Mouse (Mus musculus): ENCODE measurements around the gene Elmo1.

The Elmo1 gene

GRCm38 (mm10) chr13:20257562-20258525 lies 167.4 kb downstream of the Elmo1 start:
- no peak for DNase-seq (ENCODE audit: low read depth, low spot score)

DNA sequence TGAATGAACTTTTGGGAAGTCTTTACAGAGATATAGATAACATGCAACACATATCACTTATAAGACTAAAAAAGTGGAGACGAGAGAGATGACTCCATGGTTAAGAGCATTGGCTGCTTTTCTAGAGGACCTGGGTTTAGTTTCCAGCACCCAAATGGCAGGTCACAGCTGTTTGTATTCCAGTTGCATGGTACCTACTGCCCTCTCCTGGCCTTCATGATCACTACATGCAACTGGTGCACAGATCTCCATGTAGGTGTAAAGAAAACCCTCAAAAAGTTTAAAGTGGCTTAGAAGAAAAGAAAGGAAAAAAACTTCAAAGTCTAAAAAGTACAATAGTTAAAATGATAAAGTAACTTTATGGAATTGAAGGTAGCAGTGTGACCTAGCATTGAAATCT lies 172.8 kb downstream of the Elmo1 start:
- DNase-seq (ENCODE audit: low read depth, low spot score) = peak; percentile 51

DNA sequence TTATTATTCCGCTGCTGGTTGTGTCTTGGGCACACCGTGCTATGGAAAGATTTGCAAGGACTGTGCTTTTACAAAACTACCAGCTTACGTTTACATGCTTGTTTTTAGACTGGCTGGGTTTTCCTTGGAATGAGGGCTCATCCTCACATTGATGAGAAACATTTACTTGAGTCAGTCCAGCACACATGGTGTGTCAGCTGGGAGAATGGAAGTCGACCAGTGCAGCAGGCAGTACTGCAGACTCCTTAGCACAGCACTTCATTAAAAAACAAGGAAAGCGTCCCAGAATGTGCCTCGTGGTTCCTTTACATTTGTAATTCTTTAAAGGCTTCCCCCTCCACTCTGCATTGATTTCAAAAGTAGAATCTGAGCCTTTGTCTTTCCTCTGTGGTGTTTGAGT lies 179.8 kb downstream of the Elmo1 start:
- no peak for DNase-seq (ENCODE audit: low read depth, low spot score)

DNA sequence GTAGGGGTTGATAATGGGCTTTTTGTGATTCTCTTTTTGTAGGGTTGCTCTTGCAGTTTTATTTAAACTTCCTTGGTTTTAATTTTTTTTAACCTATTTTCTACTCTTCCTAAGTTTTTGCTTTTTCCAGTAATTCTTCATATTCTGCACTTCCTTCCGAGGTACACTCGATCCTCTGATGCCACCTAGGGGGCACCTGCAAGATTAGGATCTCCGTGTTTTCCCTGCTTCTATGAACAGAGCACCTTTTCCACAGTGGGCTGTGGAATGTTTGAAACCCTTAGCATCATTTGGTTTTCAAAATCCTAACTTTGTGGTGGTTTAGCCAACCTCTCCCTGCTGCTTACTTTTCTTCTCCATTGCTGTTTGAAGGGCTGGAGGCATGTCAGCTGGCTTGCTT lies 181.4 kb downstream of the Elmo1 start:
- DNase-seq (ENCODE audit: low read depth, low spot score) = peak; percentile 8

DNA sequence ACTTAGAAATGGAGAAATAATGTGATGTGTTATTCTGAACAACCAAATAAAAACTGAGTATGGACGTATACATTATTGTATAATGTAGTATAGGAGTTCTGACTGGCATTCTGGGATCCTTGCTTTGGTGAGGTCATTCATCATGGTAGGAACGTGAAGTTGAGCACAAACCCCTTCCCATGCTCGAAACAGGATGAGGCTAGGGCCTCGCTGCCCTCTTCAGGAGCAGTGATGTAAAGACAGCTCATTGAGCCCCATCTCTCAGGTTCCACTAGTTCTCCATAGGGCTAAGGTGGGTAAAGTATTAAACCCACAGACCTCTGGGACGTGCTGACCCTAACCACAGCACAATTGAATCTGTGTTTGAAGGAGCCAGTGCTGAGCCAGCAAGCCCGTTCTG lies 182.2 kb downstream of the Elmo1 start:
- DNase-seq (ENCODE audit: low read depth, low spot score) = peak; percentile 23

DNA sequence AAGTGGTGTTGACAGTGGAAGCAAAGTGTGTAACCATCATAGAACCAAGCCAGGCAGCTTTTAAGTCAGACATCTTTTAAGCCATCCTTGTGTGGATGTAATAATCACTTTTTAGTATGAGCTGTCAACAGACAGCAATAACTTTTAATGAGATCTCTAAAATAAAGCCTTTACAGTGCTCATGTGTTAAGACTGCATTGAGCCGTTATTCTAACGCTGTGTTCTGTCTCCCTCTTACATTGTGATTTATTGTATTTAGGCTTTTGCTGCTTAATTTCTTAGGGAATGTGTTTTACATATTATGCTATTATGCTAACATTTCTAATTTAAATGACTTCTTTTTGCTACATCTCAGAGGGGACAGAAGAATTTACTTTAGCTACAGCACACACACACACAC lies 189.5 kb downstream of the Elmo1 start:
- no peak for DNase-seq (ENCODE audit: low read depth, low spot score)

GRCm38 (mm10) chr13:20283891-20284290 lies 193.5 kb downstream of the Elmo1 start:
- no peak for DNase-seq (ENCODE audit: low read depth, low spot score)

DNA sequence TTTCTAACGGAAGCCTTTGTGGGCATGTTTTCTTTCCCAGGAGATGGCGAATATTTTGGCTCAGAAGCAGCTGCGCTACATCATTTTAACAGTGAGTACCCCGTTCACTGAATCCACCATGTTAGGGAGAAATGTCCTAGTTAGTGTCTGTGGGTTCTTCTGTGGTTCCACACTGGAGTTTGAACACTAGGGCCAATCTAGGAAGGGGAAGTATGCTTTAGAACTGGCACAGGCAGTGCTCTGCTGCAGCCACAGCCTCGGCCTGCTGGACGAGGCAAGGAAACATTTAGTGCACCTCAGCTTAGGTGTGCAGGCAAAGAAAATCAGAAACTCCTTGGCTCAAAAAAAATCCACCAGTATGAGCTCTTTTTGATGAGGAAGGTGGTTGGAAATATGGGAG lies 196.3 kb downstream of the Elmo1 start:
- DNase-seq (ENCODE audit: low read depth, low spot score) = no peak

GRCm38 (mm10) chr13:20288393-20288792 lies 198.0 kb downstream of the Elmo1 start:
- no peak for DNase-seq (ENCODE audit: low read depth, low spot score)

DNA sequence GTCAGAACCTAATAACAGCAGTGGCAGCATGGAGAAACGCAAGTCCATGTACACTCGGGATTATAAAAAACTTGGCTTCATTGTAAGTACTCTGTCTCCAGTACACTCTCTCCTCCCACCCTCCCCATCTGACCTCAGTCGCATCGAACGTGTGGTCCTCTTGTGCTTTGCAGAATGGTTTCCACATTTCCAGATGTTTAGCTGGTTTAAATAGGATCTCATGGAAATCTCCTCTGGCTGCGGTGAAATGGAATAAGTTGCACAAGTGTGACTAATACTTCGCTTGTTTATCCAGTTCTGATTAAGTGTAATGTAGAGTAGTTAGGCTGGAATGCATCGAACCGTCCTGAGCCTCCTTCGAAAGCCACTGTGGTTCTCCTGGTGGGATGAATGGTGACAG lies 200.0 kb downstream of the Elmo1 start:
- no peak for DNase-seq (ENCODE audit: low read depth, low spot score)

- DNase-seq (ENCODE audit: low read depth, low spot score) = peak; percentile 33
Observed at GRCm38 (mm10) chr13:20292348-20292747, 202.0 kb downstream of the Elmo1 start.

DNA sequence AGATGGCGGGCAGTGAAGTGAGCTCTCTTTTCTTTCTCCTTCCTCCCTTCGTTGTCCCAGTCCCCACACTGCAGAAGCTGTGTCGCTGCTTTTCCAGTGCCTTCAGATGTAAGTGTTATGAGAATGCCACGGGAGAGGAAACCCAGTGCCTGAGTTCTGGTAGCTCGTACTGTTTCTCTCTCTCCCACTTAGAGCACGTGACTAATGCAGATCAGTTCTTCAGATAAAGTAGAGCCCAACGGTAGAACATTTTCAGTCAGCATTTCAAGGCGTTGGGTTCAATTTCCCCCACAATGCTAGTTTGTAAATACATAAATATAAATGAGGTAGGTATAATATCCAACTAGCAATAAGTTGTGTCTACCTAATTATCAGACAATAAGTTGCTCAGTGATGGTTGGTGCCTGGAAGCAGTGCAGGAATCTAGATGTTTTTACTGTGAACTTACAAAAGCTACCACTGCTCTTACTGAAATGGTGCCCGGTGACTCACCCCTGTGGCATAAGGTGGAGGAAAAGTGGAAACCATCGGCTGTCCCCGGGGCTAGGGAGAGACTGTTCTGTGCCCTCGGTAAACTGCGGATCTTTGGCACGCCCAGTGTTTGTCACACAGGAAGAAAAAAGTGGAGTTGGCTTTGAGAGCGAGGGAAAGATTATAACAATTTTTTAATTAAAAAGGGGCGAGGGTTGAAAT lies 205.0 kb downstream of the Elmo1 start:
- DNase-seq (ENCODE audit: low read depth, low spot score) = no peak

GRCm38 (mm10) chr13:20297841-20298240 lies 207.4 kb downstream of the Elmo1 start:
- peak; percentile 58 for DNase-seq (ENCODE audit: low read depth, low spot score)

- DNase-seq (ENCODE audit: low read depth, low spot score) = peak; percentile 68
Observed at GRCm38 (mm10) chr13:20299424-20299823, 209.0 kb downstream of the Elmo1 start.

GRCm38 (mm10) chr13:20300052-20300564 lies 209.7 kb downstream of the Elmo1 start:
- no peak for DNase-seq (ENCODE audit: low read depth, low spot score)

GRCm38 (mm10) chr13:20300626-20301025 lies 210.2 kb downstream of the Elmo1 start:
- no peak for DNase-seq (ENCODE audit: low read depth, low spot score)

DNA sequence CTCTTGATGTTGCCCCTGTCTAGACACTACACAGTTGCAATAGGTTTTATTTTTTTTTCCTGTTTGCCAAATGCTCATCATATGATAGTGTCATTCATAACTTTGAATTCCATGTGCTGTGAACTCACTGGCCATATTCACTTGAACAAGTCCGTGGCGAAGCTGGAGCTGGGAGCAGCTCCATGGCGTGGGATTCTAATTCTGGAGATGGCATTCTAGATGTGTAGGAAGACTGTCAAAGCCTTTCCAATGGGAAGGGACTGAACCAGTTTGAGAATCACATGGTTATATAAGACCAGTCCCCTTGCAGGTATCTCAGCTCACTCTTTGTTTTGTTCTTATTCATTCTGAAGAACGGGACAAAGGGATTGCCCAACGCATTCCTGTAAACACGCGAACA lies 211.4 kb downstream of the Elmo1 start:
- no peak for DNase-seq (ENCODE audit: low read depth, low spot score)

DNA sequence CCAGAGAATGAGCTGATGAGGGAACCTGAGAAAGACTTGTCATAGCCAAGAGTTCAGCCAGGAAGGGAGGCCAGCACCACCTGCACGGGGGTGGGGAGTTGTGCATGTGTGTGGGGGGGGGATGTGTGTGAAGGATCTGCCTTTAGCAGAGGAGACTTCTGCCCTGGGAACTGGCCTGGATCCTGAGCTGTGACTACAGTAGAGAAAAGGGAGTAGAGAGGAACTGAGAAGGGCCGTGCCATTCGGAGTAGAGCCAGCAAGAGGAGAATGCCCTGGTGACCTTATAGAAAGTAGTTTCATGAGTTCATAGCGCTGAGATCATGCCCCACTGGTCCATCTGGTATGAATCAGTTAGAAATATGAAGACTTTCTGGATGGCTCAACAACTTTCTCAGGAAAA lies 215.2 kb downstream of the Elmo1 start:
- no peak for DNase-seq (ENCODE audit: low read depth, low spot score)

- no peak for DNase-seq (ENCODE audit: low read depth, low spot score)
Observed at GRCm38 (mm10) chr13:20306180-20307177, 216.1 kb downstream of the Elmo1 start.

DNA sequence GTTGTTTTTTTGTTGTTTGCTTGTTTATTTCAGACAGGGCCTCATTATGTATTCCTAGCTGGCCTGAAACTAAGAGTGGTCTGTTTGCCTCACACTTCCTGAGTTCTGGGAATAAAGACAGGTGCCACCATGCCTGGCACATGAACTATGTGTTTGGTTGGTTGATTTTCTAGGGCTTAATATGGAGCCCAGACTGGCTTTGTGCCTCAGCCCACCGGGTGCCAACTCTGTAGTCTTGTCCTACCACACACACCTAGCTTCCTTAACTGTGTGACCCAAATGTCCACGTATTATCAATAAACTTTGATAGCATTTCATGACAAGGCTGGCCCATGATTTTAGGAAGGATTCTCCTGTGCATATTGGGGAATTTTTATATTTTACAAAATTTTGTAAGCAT lies 217.0 kb downstream of the Elmo1 start:
- no peak for DNase-seq (ENCODE audit: low read depth, low spot score)

GRCm38 (mm10) chr13:20311612-20312011 lies 221.2 kb downstream of the Elmo1 start:
- DNase-seq (ENCODE audit: low read depth, low spot score) = peak; percentile 82

Data from ES-CJ7 (cell line).